Mouse (Mus musculus): ENCODE measurements around the gene 1700109H08Rik. TPM values are rescaled to one million over a fixed set of nuclear protein-coding genes. Genes with fewer than 3 reads are reported as not detected.
A peak's percentile ranks its signal among the peaks of the same experiment; 100 is the strongest.

1700109H08Rik gene
- polyA plus RNA-seq, 1 experiment from 2014 or later = 1.6 TPM

GRCm38 (mm10) chr5:3546226-3546625, 25.1 kb upstream of the 1700109H08Rik start:
- ATAC-seq = no peak
- no peak overlapping the region for H3K4me2 ChIP-seq
- peaks cover 25% of the 10 kb centered on the region for H3K4me1 ChIP-seq
- H3K27me3 ChIP-seq (replicated peaks) = no peaks in the 10 kb centered on the region
- peaks cover 21% of the 10 kb centered on the region for H3K36me3 ChIP-seq
- 76% methylated on average over 1 of the region's 1 CpGs for WGBS (ENCODE audit: insufficient replicate concordance)
- H3K9ac ChIP-seq = no peak overlapping the region
- H3K9me3 ChIP-seq (replicated peaks) = no peaks in the 10 kb centered on the region
- no peak overlapping the region for H3K27ac ChIP-seq
- H3K4me3 ChIP-seq = no peak overlapping the region

GRCm38 (mm10) chr5:3551481-3551880, 19.9 kb upstream of the 1700109H08Rik start:
- WGBS (ENCODE audit: insufficient replicate concordance) = 76% methylated on average over 1 of the region's 1 CpGs
- H3K4me1 ChIP-seq = no peaks in the 10 kb centered on the region
- ATAC-seq = no peak
- no peak overlapping the region for H3K9ac ChIP-seq
- H3K36me3 ChIP-seq = peaks cover 32% of the 10 kb centered on the region
- no peaks in the 10 kb centered on the region for H3K9me3 ChIP-seq (replicated peaks)
- H3K4me2 ChIP-seq = no peak overlapping the region
- H3K4me3 ChIP-seq = no peak overlapping the region
- H3K27me3 ChIP-seq (replicated peaks) = no peaks in the 10 kb centered on the region
- no peak overlapping the region for H3K27ac ChIP-seq

GRCm38 (mm10) chr5:3554198-3554597, 17.2 kb upstream of the 1700109H08Rik start:
- Histone ChIP-seq H3K9ac (no peak overlapping the region), H3K27me3 (replicated peaks) (no peaks in the 10 kb centered on the region), H3K4me2 (no peak overlapping the region), H3K4me1 (no peaks in the 10 kb centered on the region), H3K9me3 (replicated peaks) (no peaks in the 10 kb centered on the region), H3K27ac (no peak overlapping the region), H3K36me3 (peaks cover 42% of the 10 kb centered on the region), H3K4me3 (no peak overlapping the region)
- no peak for ATAC-seq
- WGBS (ENCODE audit: insufficient replicate concordance) = 91% methylated on average over 2 of the region's 2 CpGs

GRCm38 (mm10) chr5:3574825-3575224, 3.5 kb downstream of the 1700109H08Rik start:
- WGBS (ENCODE audit: insufficient replicate concordance) = 89% methylated on average over 2 of the region's 2 CpGs

GRCm38 (mm10) chr5:3577939-3578338, 6.6 kb downstream of the 1700109H08Rik start:
- no peak for ATAC-seq
- no peak overlapping the region for H3K9ac ChIP-seq

More at GRCm38 (mm10) chr5:3574825-3575224, 3.5 kb downstream of the 1700109H08Rik start:
- H3K4me2 ChIP-seq = no peak overlapping the region
- H3K27ac ChIP-seq = no peak overlapping the region
- H3K4me3 ChIP-seq = no peak overlapping the region
- H3K27me3 ChIP-seq (replicated peaks) = no peaks in the 10 kb centered on the region
- ATAC-seq = no peak
- H3K9me3 ChIP-seq (replicated peaks) = no peaks in the 10 kb centered on the region
- H3K9ac ChIP-seq = no peak overlapping the region
- no peaks in the 10 kb centered on the region for H3K4me1 ChIP-seq
- H3K36me3 ChIP-seq = peaks cover 100% of the 10 kb centered on the region

GRCm38 (mm10) chr5:3579066-3579465, 7.7 kb downstream of the 1700109H08Rik start:
- H3K4me3 ChIP-seq = no peak overlapping the region
- no peaks in the 10 kb centered on the region for H3K9me3 ChIP-seq (replicated peaks)
- H3K36me3 ChIP-seq = peaks cover 98% of the 10 kb centered on the region
- H3K4me2 ChIP-seq = no peak overlapping the region
- ATAC-seq = no peak
- H3K9ac ChIP-seq = no peak overlapping the region
- H3K27ac ChIP-seq = no peak overlapping the region
- WGBS (ENCODE audit: insufficient replicate concordance) = 91% methylated on average over 7 of the region's 7 CpGs
- H3K4me1 ChIP-seq = no peaks in the 10 kb centered on the region
- no peaks in the 10 kb centered on the region for H3K27me3 ChIP-seq (replicated peaks)

More at GRCm38 (mm10) chr5:3577939-3578338, 6.6 kb downstream of the 1700109H08Rik start:
- H3K27me3 ChIP-seq (replicated peaks) = no peaks in the 10 kb centered on the region
- no peak overlapping the region for H3K4me3 ChIP-seq
- H3K9me3 ChIP-seq (replicated peaks) = no peaks in the 10 kb centered on the region
- H3K36me3 ChIP-seq = peaks cover 99% of the 10 kb centered on the region
- 90% methylated on average over 2 of the region's 2 CpGs for WGBS (ENCODE audit: insufficient replicate concordance)
- H3K4me2 ChIP-seq = no peak overlapping the region
- no peaks in the 10 kb centered on the region for H3K4me1 ChIP-seq
- no peak overlapping the region for H3K27ac ChIP-seq

GRCm38 (mm10) chr5:3595693-3596398, 24.5 kb downstream of the 1700109H08Rik start, which contains the start of gene Pex1:
Gene Pex1, plus strand, starts transcription at chr5:3596066.
- H3K4me1 ChIP-seq = peaks cover 25% of the 10 kb centered on the region
- no peaks in the 10 kb centered on the region for H3K9me3 ChIP-seq (replicated peaks)
- peaks cover 27% of the 10 kb centered on the region for H3K36me3 ChIP-seq
- peak; percentile 98 for ATAC-seq
- H3K27me3 ChIP-seq (replicated peaks) = no peaks in the 10 kb centered on the region
- peak within 1 kb of the TSS; percentile 63 for H3K27ac ChIP-seq
- H3K4me3 ChIP-seq = peak within 1 kb of the TSS; percentile 78
- peak within 1 kb of the TSS; percentile 75 for H3K4me2 ChIP-seq
- WGBS (ENCODE audit: insufficient replicate concordance) = under 1% methylated on average over 50 of the region's 50 CpGs
- peak within 1 kb of the TSS; percentile 74 for H3K9ac ChIP-seq

- WGBS (ENCODE audit: insufficient replicate concordance) = under 1% methylated on average over 31 of the region's 31 CpGs
Measured at GRCm38 (mm10) chr5:3596399-3596766, 25.0 kb downstream of the 1700109H08Rik start, which contains the start of gene Rbm48. Gene Rbm48, minus strand, starts transcription at chr5:3596585.

GRCm38 (mm10) chr5:3597171-3597570, 25.8 kb downstream of the 1700109H08Rik start:
- H3K27me3 ChIP-seq (replicated peaks) = no peaks in the 10 kb centered on the region
- peak overlapping the region; percentile 78 for H3K4me3 ChIP-seq
- peaks cover 25% of the 10 kb centered on the region for H3K4me1 ChIP-seq
- H3K27ac ChIP-seq = no peak overlapping the region
- ATAC-seq = no peak
- H3K4me2 ChIP-seq = peak overlapping the region; percentile 75
- H3K9ac ChIP-seq = no peak overlapping the region
- peaks cover 14% of the 10 kb centered on the region for H3K36me3 ChIP-seq
- no peaks in the 10 kb centered on the region for H3K9me3 ChIP-seq (replicated peaks)

More at GRCm38 (mm10) chr5:3596399-3596766, 25.0 kb downstream of the 1700109H08Rik start, which contains the start of gene Rbm48:
- Histone ChIP-seq H3K27ac (peak within 1 kb of the TSS; percentile 63), H3K9me3 (replicated peaks) (no peaks in the 10 kb centered on the region), H3K36me3 (peaks cover 21% of the 10 kb centered on the region), H3K9ac (peak within 1 kb of the TSS; percentile 74), H3K4me3 (peak within 1 kb of the TSS; percentile 78), H3K4me2 (peak within 1 kb of the TSS; percentile 75), H3K4me1 (peaks cover 25% of the 10 kb centered on the region), H3K27me3 (replicated peaks) (no peaks in the 10 kb centered on the region)
- ATAC-seq = peak; percentile 71

- no peak overlapping the region for H3K4me2 ChIP-seq
- no peak for ATAC-seq
- no peaks in the 10 kb centered on the region for H3K27me3 ChIP-seq (replicated peaks)
- WGBS (ENCODE audit: insufficient replicate concordance) = 74% methylated on average over 5 of the region's 5 CpGs
- H3K27ac ChIP-seq = no peak overlapping the region
- 0 out of 2 replicates have a peak, but pooled peaks cover 4% of the 10 kb centered on the region for H3K36me3 ChIP-seq
- H3K9me3 ChIP-seq (replicated peaks) = no peaks in the 10 kb centered on the region
- H3K4me1 ChIP-seq = peaks cover 24% of the 10 kb centered on the region
- H3K9ac ChIP-seq = no peak overlapping the region
- H3K4me3 ChIP-seq = no peak overlapping the region
Measured at GRCm38 (mm10) chr5:3598766-3599165, 27.4 kb downstream of the 1700109H08Rik start.

GRCm38 (mm10) chr5:3600298-3600697, 28.9 kb downstream of the 1700109H08Rik start:
- Histone ChIP-seq H3K4me1 (peaks cover 9% of the 10 kb centered on the region), H3K4me2 (no peak overlapping the region), H3K9ac (no peak overlapping the region), H3K9me3 (replicated peaks) (no peaks in the 10 kb centered on the region), H3K27me3 (replicated peaks) (no peaks in the 10 kb centered on the region), H3K36me3 (peaks cover 4% of the 10 kb centered on the region), H3K27ac (no peak overlapping the region), H3K4me3 (no peak overlapping the region)
- 76% methylated on average over 1 of the region's 1 CpGs for WGBS (ENCODE audit: insufficient replicate concordance)
- ATAC-seq = no peak

- Histone ChIP-seq H3K36me3 (peaks cover 9% of the 10 kb centered on the region), H3K4me3 (no peak overlapping the region), H3K27me3 (replicated peaks) (no peaks in the 10 kb centered on the region), H3K9ac (no peak overlapping the region), H3K27ac (no peak overlapping the region), H3K4me2 (no peak overlapping the region), H3K9me3 (replicated peaks) (no peaks in the 10 kb centered on the region), H3K4me1 (peaks cover 7% of the 10 kb centered on the region)
- no peak for ATAC-seq
- 74% methylated on average over 3 of the region's 3 CpGs for WGBS (ENCODE audit: insufficient replicate concordance)
Measured at GRCm38 (mm10) chr5:3600790-3601189, 29.4 kb downstream of the 1700109H08Rik start.
